Mouse (Mus musculus): ENCODE results near the gene Gm27027. TPM values are rescaled to one million over a fixed set of nuclear protein-coding genes. Genes with fewer than 3 reads are reported as not detected.
A peak's percentile ranks its signal among the peaks of the same experiment; 100 is the strongest.

Gene Gm27027
- not detected for total RNA-seq (2021)
- long read RNA-seq, experiment 1, result 0 reads
- long read RNA-seq, experiment 2, result 0 reads

- DNase-seq, result no peak
These were observed at the start of gene Gm27027 for GRCm38 (mm10) chr2:93996254-93996653. Gm27027 (minus strand) TSS chr2:93996354.

DNA sequence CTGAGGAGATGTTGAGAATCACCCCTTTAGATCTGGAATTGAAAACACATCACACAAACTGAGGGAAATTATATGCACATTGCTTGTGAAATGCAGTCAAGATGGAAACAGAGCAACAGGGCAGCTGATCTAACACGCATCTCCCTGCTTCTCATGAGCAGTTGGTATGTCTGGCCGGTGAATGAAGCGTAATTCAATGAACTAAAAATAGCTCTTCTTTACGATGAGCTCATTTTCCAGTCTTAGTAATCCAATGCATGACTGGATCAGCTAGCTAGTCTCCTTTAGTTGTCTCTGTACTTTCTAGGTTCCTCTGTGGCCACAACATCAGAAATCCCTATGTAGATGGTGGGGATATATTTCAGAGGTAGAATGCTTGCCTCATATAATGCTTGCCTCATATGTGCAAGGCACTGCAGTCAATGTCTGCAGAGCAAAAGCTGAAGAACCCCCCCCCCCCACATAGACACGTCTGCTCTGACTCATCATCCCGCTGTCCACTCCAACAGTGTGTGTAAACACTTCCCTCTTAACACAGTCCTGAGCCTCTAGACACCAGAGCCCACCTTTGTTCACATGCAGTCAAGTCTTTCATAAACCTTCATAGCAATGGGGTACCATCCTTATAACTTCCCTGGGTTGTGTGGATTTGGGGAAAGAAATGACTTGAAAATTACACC lies 49.4 kb upstream of the Gm27027 start:
- DNase-seq, result peak; percentile 13 to 22

- peak in 1 of 2 experiments; percentile 6 for DNase-seq
These were observed 48.0 kb upstream of the Gm27027 start for GRCm38 (mm10) chr2:94044174-94044573.

GRCm38 (mm10) chr2:94043662-94044061 lies 47.5 kb upstream of the Gm27027 start:
- DNase-seq, result peak in 1 of 2 experiments; percentile 14

DNA sequence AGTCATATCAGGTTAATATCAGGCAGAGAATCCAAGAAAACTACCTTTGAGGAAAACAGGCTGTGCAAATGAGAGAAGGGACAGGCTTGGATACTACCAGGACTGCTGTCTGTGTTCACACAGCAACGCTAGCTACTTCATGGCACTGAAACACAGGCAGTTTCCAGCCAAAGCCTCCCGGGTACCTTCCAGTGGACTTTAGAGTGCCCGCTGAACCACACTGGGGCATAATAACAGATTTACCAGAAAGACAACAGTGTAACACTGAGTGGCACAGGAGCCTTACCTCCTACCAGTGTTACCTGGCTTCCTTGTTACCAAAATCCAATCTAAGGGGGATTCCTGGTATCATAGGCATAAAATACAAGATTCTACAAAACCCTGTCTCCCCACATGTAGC lies 46.3 kb upstream of the Gm27027 start:
- no peak for DNase-seq

DNA sequence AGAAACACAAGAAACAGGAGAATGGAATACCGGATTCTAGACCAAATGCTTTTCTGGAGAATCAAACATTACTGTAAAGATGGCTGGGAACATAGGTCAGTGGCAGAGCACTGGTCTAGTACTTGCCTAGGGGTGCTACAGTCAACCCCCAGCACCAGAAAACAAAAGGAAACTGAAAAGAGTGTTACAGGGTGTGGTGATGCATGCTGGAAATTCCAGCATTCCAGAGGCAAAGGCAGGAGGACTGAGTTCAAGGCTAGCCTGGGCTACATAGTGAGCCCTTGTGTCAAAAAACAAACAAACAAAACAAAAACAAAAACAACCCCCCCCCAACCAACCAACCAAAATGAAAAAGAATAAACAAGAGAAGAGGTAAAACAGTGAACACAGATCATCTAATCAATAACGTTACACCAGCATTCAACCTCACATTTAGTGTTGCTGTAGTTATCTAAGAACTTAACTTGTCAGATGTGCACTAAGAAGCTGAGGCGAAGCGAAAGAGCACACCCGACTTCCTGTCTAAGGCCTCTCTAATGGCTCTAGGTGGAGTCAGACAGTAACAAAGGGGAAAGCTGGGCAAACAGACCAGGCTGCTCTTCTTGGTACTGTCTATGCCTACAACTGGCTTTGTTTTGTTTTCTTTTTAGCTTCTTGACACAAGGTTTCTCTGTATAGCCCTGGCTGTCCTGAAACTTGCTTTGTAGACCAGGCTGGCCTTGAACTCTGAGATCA lies 44.4 kb upstream of the Gm27027 start:
- no peak for DNase-seq

DNA sequence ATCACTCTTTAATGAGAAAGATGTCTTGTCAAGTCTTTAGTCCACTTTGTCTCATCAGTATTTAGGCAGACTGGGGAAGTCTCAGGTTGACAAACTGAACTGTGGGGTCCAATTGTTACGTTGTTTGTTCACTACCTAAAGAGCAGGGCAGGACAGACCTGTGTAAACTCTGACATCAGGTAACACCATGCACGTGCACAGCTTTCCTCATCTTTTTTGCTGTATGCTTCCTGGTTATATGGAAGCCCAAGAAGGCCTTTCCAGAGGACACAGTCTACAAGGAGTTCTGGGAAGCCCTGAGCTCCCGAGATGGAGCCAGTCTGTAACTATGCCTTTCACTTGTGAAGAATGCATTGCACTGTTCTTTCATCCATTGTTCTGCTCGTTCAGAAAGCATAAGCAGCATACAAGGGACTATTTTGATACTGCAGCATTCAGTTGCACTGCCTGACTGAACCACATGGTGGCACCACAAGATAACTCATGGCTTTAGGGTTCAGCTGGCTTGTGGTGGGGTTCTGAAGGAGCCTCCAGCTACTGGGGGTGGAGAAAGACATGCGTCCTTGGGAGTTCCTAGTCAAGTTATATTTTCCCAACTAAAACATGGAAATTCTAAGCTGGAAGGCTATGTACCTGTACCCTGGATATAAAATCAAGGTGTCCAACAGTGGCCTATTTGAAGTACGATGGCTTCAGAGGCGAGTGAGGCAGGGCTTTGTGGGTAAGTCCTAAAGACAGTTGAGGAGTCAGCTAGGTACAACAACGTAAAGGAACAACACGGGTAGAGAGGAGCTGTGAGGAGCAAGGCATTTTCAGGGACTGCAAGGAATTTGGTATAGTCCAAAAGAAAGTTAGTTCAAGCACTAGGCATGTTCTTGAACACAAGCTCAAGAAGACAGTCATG lies 39.5 kb upstream of the Gm27027 start:
- DNase-seq, result peak; percentile 41 to 86

DNA sequence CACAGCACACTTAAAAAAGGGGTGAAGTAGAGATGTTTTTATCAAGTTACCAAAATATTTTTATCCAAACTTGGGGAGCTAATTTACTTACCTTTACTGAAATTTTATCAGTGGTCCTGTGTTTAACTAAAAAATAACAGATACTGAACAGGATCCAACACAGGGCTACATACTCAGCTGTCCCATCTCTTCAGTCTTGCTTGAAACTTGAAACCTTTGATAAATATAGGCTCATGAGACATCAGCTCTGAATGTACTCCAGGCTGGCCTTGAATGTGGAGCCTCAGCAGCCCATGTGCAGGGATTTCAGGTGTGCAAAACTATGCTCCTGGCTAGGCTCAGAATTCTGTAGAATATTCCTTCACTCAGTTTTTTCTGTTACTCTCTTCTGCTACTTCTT lies 34.4 kb upstream of the Gm27027 start:
- no peak for DNase-seq

DNA sequence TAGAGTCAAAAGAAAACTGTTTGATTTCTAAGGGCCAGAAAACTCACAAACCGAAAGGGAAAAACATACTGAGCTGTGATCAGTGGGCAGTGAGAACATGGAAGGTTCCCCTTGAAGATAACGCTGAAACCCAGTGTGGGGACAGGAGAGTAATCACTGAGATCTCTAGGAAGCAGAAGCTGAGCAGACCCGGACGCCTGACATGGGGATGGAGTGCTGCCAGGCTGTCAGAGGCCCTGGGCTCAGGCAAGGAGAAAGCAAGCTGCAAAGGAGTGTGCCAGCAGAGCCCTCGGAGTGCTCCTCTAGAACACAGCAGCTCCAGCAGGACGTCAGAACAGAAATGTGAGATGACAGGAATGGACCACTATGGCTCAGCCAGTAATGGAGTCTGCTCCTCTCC lies 28.5 kb upstream of the Gm27027 start:
- DNase-seq, result no peak

- DNase-seq, result peak; percentile 92 to 97
These were observed 14.5 kb upstream of the Gm27027 start, which contains the start of gene Alkbh3 for GRCm38 (mm10) chr2:94010335-94011291. Alkbh3 (minus strand) TSS chr2:94010807.

- peak; percentile 72 to 95 for DNase-seq
These were observed 6.2 kb upstream of the Gm27027 start for GRCm38 (mm10) chr2:94002331-94002730.

GRCm38 (mm10) chr2:94001918-94002317 lies 5.8 kb upstream of the Gm27027 start:
- DNase-seq, result no peak

GRCm38 (mm10) chr2:94001411-94001810 lies 5.3 kb upstream of the Gm27027 start:
- DNase-seq, result no peak

- DNase-seq, result no peak
These were observed 3.3 kb downstream of the Gm27027 start for GRCm38 (mm10) chr2:93992810-93993209.

DNA sequence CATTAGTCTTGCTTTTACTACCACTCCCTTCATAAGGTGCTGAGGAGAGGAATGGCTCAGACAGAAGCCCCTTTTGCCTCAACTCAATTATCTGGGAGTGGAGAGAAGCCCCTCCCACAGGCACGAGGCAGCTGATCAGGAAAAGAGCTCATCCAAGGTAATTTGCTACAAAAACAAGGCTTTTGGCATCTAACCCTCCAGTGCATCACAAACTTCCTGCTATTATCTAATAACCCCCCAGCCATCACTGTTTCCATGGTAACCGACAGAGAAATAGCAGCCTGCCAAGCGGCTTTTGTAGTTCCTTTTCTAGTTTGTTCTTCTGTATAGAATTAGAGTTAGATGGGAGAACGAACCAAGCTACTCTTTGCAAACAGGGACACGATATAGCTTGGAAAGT lies 3.9 kb downstream of the Gm27027 start:
- peak; percentile 37 to 51 for DNase-seq

DNA sequence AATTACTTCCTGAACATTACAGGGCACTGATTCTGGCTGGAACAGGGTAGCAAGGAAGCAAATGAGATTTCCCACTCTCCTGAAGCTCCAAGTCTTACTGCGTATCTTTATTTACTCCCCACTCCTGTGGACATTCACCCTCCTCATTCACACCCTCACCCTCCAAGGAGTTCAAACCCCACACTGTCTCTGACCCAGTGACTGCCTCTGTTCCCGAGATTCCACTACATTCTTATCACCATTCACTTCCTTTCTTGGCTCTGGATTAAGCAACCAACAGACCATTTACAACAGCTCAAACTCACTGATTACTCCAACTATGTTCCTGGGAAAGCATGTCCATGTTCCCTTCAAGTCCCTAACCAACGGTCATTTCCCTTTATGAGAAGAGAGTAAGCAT lies 4.8 kb downstream of the Gm27027 start:
- no peak for DNase-seq

DNA sequence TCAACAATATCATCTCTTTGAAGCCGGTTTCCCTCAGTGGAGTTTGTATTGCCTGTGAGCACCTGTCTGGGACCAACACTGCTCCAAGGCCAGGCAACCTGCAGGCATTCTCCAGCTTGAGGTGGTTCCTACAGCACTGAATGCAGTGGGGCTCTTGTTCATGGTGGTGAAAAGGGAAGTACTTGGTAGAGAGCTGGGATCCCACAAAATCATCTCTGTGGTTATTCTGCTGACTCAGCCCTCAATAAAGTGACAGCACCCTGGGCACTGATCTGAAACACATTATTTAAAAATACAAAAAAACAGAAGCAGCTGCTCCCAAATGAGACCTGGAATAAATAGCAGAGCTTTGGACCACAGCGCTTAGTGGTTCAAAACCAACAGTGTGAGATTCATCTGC lies 7.7 kb downstream of the Gm27027 start:
- DNase-seq, result no peak

DNA sequence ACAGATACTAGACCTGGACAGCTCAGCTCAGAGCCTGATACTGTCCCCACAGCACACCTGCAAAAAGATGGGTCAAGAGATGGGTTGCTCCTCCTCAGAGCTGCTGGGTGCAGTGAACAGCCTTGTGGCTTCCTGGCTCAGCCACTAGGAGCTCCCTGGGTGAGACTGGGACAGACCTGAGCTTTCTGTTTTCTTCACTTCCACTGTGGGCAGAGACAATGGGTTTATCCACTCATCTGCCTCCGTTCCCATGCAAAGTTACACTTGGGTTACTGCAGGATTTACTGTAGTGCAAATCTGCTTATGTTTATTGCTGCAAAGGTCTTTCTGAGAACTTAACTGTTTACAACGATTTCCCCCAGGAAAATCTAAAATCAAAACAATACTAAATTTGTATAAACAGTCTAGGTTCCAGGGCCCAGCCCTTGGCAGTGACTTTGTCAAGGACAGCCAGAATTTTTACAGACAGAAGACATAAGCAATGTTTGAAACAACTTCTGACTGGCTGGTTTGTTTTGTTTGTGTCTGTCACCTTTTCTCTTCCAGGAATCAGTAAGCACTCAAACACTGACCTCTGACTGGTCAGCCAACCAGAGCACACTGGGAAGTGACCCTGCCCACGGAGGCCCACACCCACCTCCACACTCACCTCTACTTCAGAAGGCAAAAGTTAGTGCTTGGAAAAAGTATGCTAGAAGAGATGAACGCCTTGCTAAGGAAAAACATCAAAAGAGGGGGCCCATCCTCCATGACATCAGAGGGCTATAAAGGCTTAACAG lies 13.5 kb downstream of the Gm27027 start:
- DNase-seq, result no peak

DNA sequence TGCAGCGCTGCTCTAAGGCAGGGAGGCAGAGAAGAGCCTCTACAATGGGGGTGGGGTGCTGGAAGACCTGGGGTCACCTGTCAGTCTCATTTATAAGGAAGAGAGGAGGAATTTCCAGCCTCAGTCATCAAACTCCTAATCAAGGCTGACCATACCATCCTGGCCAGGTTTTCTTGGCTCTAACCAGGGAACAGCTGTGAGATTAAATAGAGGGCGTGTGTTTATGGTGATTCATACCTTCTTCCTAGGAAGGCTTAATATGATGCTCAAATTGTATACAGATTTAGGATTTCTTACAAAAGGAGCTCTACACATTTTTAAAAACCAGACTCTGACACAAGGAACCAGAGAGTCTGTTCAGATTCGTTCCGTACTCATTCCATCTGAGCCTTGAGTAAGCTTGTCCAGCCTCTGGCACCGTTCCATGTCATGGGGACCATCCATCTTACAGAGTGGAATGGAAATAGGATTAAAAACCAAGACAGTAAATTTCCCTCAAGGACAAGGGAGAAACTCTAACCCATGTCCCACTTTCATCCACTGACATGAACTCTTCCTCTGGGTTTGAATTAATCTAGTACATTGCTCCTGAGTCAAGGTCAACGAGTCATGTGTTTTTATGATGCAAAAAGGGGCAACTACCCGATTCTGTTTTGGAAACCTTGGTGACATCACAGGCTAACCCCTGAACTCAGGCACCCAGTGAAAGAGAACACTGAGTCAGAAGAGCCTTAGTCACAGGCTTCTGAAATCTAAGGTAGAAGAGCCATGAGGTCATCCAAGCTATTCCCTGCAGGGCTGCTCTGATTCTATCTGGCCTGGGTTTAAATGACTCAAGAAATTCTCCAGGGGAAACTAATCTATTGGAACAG lies 16.7 kb downstream of the Gm27027 start:
- DNase-seq, result no peak
